Mouse (Mus musculus) kidney, adult 2 months (tissue): Measurements from ENCODE around the gene Gtpbp2. TPM values are rescaled to one million over a fixed set of nuclear protein-coding genes. Genes with fewer than 3 reads are reported as not detected.

Source experiments
- DNase-seq: peaks from one replicate; pipeline ENCODE4 v3.0.0; 2021
- H3K27ac ChIP-seq: fragments of 200-500 bp; 2 replicates; pipeline ENCODE4 v1.5.1; 2012; ENCODE audit warnings: low read depth, low read length, control low read depth, inconsistent platforms; ENCODE audit not compliant: insufficient read depth
- H3K27me3 ChIP-seq: fragments of 200-500 bp; replicated peaks from 2 replicates; pipeline ENCODE4 v1.6.1; 2012; ENCODE audit warnings: mild to moderate bottlenecking, moderate library complexity, low read length, inconsistent platforms; ENCODE audit not compliant: control insufficient read depth, insufficient read depth
- H3K36me3 ChIP-seq: fragments of 200-500 bp; 2 replicates; pipeline ENCODE4 v1.6.1; 2012; ENCODE audit warnings: mild to moderate bottlenecking, moderate library complexity, low read length, inconsistent platforms; ENCODE audit not compliant: control insufficient read depth, insufficient read depth
- H3K4me1 ChIP-seq: fragments of 200-500 bp; 2 replicates; pipeline ENCODE4 v1.6.1; 2011; ENCODE audit warnings: low read length; ENCODE audit not compliant: control insufficient read depth, insufficient read depth
- H3K4me3 ChIP-seq: fragments of 200-500 bp; 2 replicates; pipeline ENCODE4 v1.5.1; 2011; ENCODE audit warnings: mild to moderate bottlenecking, low read depth, low read length, control low read depth; ENCODE audit not compliant: insufficient read depth
- CTCF ChIP-seq: fragments of 200-500 bp; conservative IDR thresholded peaks from 2 replicates; pipeline ENCODE4 v1.5.1; 2011; ENCODE audit warnings: low read depth, mild to moderate bottlenecking, control low read depth, low read length, moderate library complexity, mixed read lengths; ENCODE audit not compliant: insufficient read depth, insufficient read length
- POLR2A ChIP-seq: fragments of 200-500 bp; IDR thresholded peaks from one replicate; pipeline ENCODE4 v1.6.1; 2011; ENCODE audit warnings: low read depth, low read length, control low read depth
- WGBS: fragments of 180-500 bp; shearing (Covaris S2); methylation state at CpG from one replicate; pipeline ENCODE4 v1.1.7; 2018; 5-methylcytosine and 5-hydroxymethylcytosine counted together
- polyA plus RNA-seq: library from polyadenylated mRNA; depleted of rRNA; stranded (reverse); fragments of >200 nt; gene quantifications from 2 replicates; pipeline ENCODE4 v1.2.3, GENCODE M21; 2012

Gtpbp2 gene
- polyA plus RNA-seq, 1 experiment, result 69.7 TPM

DNA sequence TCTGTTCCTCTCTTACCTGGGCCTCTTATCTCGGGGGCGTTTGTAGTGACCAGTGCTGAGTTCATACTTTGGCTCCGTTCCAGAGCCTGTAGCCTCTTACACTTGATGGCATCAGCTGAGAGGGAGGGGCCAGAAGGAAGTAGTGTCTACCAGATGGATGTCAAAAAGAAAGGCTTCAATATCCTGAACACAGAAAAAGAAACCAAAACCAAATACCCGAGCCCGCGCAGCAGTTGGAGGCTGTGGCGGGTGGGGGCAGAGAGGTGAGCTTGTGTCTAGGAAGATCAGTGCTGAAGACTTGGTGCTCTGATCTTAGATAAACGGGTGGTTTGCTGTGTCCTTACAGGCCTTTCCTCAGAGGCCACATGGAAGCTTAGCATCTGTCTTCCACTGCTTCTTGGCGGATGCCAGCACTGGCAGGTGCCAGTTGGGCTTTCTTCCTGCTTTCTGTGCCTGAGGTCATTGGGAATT, 2.2 kb downstream of the Gtpbp2 start:
- 47% methylated on average over 9 of the region's 9 CpGs for WGBS

DNA sequence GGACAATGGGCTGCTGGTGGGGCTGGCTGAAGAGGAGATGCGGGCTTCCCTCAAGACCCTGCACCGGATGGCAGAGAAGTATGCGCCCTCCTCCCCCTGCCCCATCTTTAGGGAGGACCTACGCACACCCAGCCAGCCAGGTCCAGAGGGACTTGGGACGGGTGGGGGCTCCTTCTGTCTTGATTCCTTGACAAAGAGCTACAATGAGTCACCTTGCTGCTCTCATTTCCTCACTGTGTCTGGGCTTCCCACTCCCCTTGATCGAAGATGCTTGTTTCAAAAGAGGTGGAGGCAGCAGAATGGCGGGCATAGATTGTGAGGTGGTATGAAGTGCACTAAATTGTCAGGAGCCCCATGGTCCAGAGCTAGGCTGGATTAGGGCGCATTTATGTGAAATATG, 3.5 kb downstream of the Gtpbp2 start:
- H3K4me3 ChIP-seq, result no peak overlapping the region
- no peak overlapping the region for H3K27ac ChIP-seq
- no peaks in the 10 kb centered on the region; the same call in 1 of the 2 replicates for H3K36me3 ChIP-seq
- no peak for DNase-seq
- H3K4me1 ChIP-seq, result peaks cover 5% of the 10 kb centered on the region; the same call in 1 of the 2 replicates
- no peaks in the 10 kb centered on the region for H3K27me3 ChIP-seq
- WGBS, result 96% methylated on average over 8 of the region's 8 CpGs
- TF ChIP-seq CTCF (no peak), POLR2A (no peak)

More for the DNA sequence above, 2.2 kb downstream of the Gtpbp2 start:
- TF ChIP-seq CTCF, result no peak
- no peak for TF ChIP-seq POLR2A
- Histone ChIP-seq H3K27me3 (no peaks in the 10 kb centered on the region), H3K4me3 (peak overlapping the region; percentile 43; the same call in 1 of the 2 replicates), H3K4me1 (peaks cover 8% of the 10 kb centered on the region; the same call in 1 of the 2 replicates), H3K36me3 (no peaks in the 10 kb centered on the region), H3K27ac (peak overlapping the region; percentile 74)
- peak; percentile 76 for DNase-seq

DNA sequence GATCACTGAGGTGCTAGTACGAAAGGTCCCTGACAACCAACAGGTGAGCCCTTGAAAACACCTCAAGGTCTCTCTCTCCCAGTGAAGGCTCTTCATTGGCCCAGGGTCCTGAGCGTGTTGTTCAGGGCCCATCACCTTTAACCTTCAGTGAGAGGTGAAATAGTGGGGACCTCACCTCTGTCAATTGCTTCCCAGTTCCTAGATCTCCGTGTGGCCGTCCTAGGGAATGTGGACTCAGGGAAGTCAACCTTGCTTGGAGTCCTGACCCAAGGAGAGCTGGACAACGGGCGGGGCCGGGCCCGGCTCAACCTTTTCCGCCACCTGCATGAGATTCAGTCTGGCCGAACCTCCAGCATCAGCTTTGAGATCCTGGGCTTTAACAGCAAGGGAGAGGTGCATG, 4.0 kb downstream of the Gtpbp2 start:
- TF ChIP-seq CTCF (no peak), POLR2A (no peak)
- 91% methylated on average over 10 of the region's 10 CpGs for WGBS
- Histone ChIP-seq H3K36me3 (no peaks in the 10 kb centered on the region; the same call in 1 of the 2 replicates), H3K27ac (no peak overlapping the region), H3K4me3 (no peak overlapping the region), H3K4me1 (peaks cover 2% of the 10 kb centered on the region; the same call in 1 of the 2 replicates), H3K27me3 (no peaks in the 10 kb centered on the region)
- no peak for DNase-seq

DNA sequence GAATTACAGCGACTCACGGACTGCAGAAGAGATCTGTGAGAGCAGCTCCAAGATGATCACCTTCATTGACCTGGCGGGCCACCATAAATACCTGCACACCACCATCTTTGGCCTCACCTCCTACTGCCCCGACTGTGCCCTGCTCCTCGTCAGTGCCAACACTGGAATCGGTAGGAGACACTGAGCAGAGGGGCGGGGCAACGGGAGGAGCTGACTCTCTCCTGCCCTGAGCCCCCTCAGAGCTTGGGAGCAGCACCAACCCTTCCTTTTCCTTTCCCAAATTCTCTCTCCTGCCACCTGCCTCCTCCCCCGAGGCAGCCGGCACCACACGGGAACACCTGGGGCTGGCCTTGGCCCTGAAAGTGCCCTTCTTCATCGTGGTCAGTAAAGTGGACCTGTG, 4.6 kb downstream of the Gtpbp2 start:
- TF ChIP-seq POLR2A (no peak), CTCF (no peak)
- no peaks in the 10 kb centered on the region; the same call in 1 of the 2 replicates for H3K36me3 ChIP-seq
- H3K27me3 ChIP-seq, result no peaks in the 10 kb centered on the region
- peaks cover 2% of the 10 kb centered on the region; the same call in 1 of the 2 replicates for H3K4me1 ChIP-seq
- DNase-seq, result no peak
- no peak overlapping the region for H3K4me3 ChIP-seq
- H3K27ac ChIP-seq, result no peak overlapping the region
- 84% methylated on average over 12 of the region's 12 CpGs for WGBS

DNA sequence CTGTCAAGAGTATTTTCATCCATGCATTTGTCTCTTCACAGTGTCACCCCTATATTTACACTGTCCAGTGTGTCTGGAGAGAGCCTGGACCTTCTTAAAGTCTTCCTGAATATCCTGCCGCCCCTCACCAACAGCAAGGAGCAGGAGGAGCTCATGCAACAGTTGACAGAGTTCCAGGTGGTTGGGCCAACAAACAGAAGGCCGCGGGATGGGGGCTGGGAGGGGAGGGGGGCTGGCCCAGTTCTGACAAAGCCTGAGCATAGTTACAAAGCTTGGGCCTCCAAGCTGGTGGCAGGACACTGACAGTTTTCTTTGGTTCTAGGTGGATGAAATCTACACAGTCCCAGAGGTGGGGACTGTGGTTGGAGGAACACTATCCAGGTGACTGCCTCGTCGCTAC, 5.4 kb downstream of the Gtpbp2 start:
- no peaks in the 10 kb centered on the region for H3K27me3 ChIP-seq
- WGBS, result 70% methylated on average over 5 of the region's 5 CpGs
- H3K27ac ChIP-seq, result no peak overlapping the region
- H3K4me3 ChIP-seq, result no peak overlapping the region
- TF ChIP-seq POLR2A (no peak), CTCF (no peak)
- DNase-seq, result no peak
- H3K36me3 ChIP-seq, result no peaks in the 10 kb centered on the region; the same call in 1 of the 2 replicates
- peaks cover 2% of the 10 kb centered on the region; the same call in 1 of the 2 replicates for H3K4me1 ChIP-seq

DNA sequence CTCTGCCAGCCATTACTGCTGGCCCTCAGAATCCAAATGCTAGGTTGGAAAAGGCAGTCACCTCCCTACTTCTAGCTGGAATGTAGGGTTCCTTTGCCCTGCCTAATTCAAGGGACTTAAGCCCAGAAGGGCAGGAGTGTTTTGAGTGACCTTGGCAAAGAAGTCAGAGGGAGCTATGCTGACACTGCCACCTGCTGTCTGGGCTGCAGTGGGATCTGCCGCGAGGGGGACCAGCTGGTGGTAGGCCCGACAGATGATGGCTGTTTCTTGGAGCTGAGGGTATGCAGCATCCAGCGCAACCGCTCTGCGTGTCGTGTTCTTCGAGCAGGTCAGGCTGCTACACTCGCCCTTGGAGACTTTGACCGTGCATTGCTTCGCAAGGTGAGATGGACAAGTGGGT, 6.2 kb downstream of the Gtpbp2 start:
- TF ChIP-seq POLR2A (no peak), CTCF (peak; percentile 58; the same call in 1 of the 2 replicates)
- DNase-seq, result peak; percentile 40
- 0 out of 2 replicates have a peak overlapping the region, but pooled peaks have one; percentile 8 for H3K27ac ChIP-seq
- no peaks in the 10 kb centered on the region for H3K27me3 ChIP-seq
- no peak overlapping the region for H3K4me3 ChIP-seq
- WGBS, result 81% methylated on average over 11 of the region's 11 CpGs
- H3K4me1 ChIP-seq, result peaks cover 2% of the 10 kb centered on the region; the same call in 1 of the 2 replicates
- no peaks in the 10 kb centered on the region; the same call in 1 of the 2 replicates for H3K36me3 ChIP-seq

DNA sequence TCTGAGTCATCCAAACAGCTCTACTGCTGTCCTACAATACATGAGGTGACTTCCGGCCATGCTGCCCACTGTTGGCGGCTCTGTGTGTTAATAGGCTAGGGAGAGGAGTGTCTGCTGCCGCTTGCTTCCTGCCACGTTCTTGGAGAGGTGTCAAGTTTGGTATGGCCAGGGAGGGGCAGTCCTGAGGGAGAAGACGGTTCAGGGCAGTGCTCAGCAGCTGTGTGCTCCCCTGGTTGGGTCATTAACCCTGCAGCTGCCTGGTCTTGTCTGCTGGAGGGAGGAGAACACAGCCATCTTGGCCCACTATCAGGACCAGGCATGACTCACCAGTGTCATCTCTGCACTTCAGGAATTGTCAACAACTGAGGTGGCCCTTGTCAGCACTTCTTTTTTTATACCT, 7.5 kb downstream of the Gtpbp2 start:
- Histone ChIP-seq H3K36me3 (no peaks in the 10 kb centered on the region; the same call in 1 of the 2 replicates), H3K27ac (no peak overlapping the region), H3K4me1 (no peaks in the 10 kb centered on the region; the same call in 1 of the 2 replicates), H3K27me3 (no peaks in the 10 kb centered on the region), H3K4me3 (no peak overlapping the region)
- DNase-seq, result no peak
- TF ChIP-seq CTCF, result no peak
- no peak for TF ChIP-seq POLR2A
- WGBS, result 29% methylated on average over 5 of the region's 5 CpGs

DNA sequence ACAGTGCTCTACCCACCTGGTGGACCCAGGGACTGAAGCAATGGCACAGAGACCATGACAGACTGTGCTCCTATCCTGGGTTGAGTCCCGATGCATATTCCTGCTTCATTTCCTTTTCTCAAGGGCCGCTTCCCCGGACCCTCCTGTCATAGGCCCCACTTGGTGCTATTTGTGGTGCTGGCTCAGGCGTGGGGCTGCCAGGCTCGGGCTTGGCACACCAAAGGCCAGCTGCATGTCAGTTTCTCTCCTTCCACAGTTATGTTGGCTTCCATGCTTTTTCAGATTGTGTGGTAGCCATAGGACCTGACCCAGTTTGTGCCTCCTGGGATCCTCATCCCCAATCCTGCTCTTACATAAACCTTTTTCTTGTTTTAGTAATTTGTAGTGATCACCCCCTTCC, 7.9 kb downstream of the Gtpbp2 start:
- no peak for DNase-seq
- Histone ChIP-seq H3K4me3 (no peak overlapping the region), H3K4me1 (no peaks in the 10 kb centered on the region; the same call in 1 of the 2 replicates), H3K27ac (no peak overlapping the region), H3K36me3 (no peaks in the 10 kb centered on the region; the same call in 1 of the 2 replicates), H3K27me3 (no peaks in the 10 kb centered on the region)
- TF ChIP-seq CTCF, result no peak
- TF ChIP-seq POLR2A, result no peak
- WGBS, result 91% methylated on average over 5 of the region's 5 CpGs
